Mouse (Mus musculus): ENCODE data around the gene Polr2m.

DNA sequence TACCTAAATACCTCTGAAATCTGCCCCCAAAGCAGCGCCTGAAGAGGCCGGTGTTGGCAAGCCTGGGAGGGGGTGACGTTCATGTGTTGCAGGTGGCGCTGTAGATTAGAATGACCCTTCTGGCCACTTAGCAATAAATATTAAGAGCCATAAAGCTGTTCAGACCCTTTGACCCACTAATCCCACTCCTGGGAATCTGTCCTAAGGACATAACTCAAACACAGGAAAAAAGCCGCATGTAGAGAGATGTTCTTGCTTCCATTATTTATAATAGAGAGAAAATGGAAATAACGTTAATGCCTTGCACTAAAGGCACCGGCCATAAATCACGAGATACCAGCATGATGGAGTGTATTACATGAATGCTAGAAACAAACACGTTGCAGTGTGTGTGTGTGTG lies 41.7 kb upstream of the Polr2m start:
- TF ChIP-seq POLR2A (IDR thresholded peaks at IDR 0.05; ENCODE audit: insufficient read depth, low read depth, low read length) (no peak), CTCF (IDR thresholded peaks at IDR 0.05; ENCODE audit: insufficient read depth, low read depth, low read length) (no peak)

Measured in olfactory bulb, adult 2 months (tissue).